Mouse (Mus musculus): Measurements from ENCODE around the gene Cd2. TPM values are rescaled to one million over a fixed set of nuclear protein-coding genes. Genes with fewer than 3 reads are reported as not detected.

Cd2 gene
- polyA plus RNA-seq, 1 experiment = not detected

DNA sequence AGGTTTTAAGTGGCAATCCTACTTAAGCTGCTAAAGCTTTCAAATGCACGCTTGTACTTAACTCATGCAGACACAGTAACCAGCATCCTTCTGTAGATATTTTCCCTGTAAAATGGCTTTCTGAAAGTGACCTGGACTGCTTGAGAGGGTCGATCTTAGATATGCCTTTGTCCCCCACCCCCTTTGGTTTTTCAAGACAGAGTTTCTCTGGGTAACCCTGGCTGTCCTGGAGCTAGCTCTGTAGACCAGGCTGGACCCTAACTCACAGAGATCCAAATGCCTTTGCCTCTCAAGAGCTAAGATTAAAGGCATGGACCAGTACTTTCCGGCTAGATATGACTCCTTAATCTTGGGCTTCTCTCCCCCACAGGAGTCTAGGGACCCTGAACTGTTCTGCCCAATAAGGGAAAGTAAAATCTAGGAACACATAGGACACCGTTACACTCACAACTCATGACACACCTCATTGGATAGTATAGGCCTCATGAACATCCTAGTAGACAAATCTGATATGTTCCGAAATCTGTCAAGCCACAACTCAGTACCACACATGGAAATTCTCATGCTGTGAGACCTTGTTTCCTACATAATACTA is 2.6 kb downstream of the Cd2 start:
- TF ChIP-seq CTCF (IDR thresholded peaks at IDR 0.05; ENCODE audit: low read depth, low read length) (no peak), POLR2A (IDR thresholded peaks at IDR 0.05; ENCODE audit: borderline replicate concordance, low read depth, low read length) (no peak)
- Histone ChIP-seq H3K27ac (ENCODE audit: insufficient read depth, low read depth, low read length) (no peak overlapping the region), H3K4me3 (ENCODE audit: insufficient read depth, low read length) (no peak overlapping the region), H3K4me1 (ENCODE audit: control insufficient read depth, insufficient read depth, low read length) (no peaks in the 10 kb centered on the region)

- TF ChIP-seq POLR2A (IDR thresholded peaks at IDR 0.05; ENCODE audit: borderline replicate concordance, low read depth, low read length) (no peak), CTCF (IDR thresholded peaks at IDR 0.05; ENCODE audit: low read depth, low read length) (no peak)
- Histone ChIP-seq H3K27ac (ENCODE audit: insufficient read depth, low read depth, low read length) (no peak overlapping the region), H3K4me1 (ENCODE audit: control insufficient read depth, insufficient read depth, low read length) (no peaks in the 10 kb centered on the region), H3K4me3 (ENCODE audit: insufficient read depth, low read length) (no peak overlapping the region)
Measured at GRCm38 (mm10) chr3:101283869-101284706, 3.7 kb downstream of the Cd2 start.

DNA sequence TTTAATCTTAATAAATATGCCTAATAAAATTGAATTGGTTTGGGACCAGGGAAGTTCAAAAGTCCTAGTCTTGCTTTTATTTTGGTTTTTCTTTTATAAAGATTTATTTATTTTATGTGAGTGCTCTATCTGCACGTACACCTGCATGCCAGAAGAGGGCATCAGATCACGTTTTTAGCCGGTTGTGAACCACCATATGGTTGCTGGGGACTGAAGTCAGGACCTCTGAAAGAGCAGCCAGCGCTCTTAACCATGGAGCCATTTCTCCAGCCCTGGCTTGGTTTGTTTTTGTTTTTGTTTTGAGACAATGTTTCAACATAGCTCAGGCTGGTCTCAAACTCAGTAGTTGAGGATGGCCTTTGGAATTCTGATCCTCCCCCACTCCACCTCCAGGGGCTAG is 4.3 kb downstream of the Cd2 start:
- TF ChIP-seq POLR2A (IDR thresholded peaks at IDR 0.05; ENCODE audit: borderline replicate concordance, low read depth, low read length) (no peak), CTCF (IDR thresholded peaks at IDR 0.05; ENCODE audit: low read depth, low read length) (no peak)
- Histone ChIP-seq H3K4me3 (ENCODE audit: insufficient read depth, low read length) (no peak overlapping the region), H3K27ac (ENCODE audit: insufficient read depth, low read depth, low read length) (no peak overlapping the region), H3K4me1 (ENCODE audit: control insufficient read depth, insufficient read depth, low read length) (no peaks in the 10 kb centered on the region)

GRCm38 (mm10) chr3:101282556-101283180 is 5.1 kb downstream of the Cd2 start:
- H3K4me1 ChIP-seq (ENCODE audit: control insufficient read depth, insufficient read depth, low read length) = no peaks in the 10 kb centered on the region
- TF ChIP-seq CTCF (IDR thresholded peaks at IDR 0.05; ENCODE audit: low read depth, low read length) = no peak
- no peak for TF ChIP-seq POLR2A (IDR thresholded peaks at IDR 0.05; ENCODE audit: borderline replicate concordance, low read depth, low read length)
- H3K27ac ChIP-seq (ENCODE audit: insufficient read depth, low read depth, low read length) = no peak overlapping the region
- H3K4me3 ChIP-seq (ENCODE audit: insufficient read depth, low read length) = no peak overlapping the region

- no peak overlapping the region for H3K4me3 ChIP-seq (ENCODE audit: insufficient read depth, low read length)
- no peak overlapping the region for H3K27ac ChIP-seq (ENCODE audit: insufficient read depth, low read depth, low read length)
- no peaks in the 10 kb centered on the region for H3K4me1 ChIP-seq (ENCODE audit: control insufficient read depth, insufficient read depth, low read length)
- TF ChIP-seq CTCF (IDR thresholded peaks at IDR 0.05; ENCODE audit: low read depth, low read length) (no peak), POLR2A (IDR thresholded peaks at IDR 0.05; ENCODE audit: borderline replicate concordance, low read depth, low read length) (no peak)
Measured at GRCm38 (mm10) chr3:101281841-101282240, 5.9 kb downstream of the Cd2 start.

DNA sequence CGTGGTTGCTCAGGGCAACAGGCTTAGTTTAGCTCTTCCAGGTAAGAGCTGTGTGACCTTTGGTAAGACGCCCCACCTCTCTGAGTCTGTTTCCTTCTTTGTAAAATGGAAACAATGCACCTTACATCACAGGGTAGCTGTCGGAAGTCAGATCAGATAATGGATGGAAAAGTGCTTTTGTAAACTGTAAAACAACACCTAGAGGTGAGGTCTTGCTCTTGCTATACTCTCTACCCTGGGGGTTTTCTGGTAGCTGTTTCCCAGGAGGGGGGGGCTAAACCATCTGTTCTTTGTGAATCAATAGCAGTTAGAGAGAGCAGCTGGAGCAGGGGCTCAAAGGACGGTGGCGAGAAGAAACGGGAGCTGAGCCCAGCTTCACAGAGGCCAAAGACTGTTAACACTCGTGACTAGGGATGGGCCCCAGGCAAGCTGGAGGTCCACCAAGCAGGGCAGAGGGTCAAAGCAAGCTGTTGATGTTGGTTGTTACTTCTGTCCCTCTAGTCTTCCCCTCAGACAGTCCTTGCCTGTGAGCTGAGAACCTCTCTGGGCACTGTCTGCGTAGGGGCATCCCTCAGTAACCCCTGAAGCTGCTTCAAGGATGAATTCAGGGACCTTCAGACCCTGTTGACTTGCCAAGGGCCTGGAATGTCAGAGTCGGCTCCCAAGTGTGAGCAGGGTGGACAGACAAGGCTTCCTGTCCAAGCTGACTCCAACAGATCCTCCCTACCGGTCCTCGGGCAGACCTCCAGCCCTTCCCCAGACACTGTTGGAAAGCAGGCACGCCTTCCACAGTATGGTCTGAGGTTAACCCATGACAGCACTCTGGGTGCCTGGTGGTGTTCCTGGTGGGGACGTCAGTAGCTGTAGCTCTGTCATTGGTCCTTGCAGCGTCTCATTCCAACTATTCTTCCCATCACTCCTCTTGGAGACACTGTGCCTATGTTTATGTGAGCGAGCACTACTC is 7.1 kb downstream of the Cd2 start:
- no peak overlapping the region for H3K27ac ChIP-seq (ENCODE audit: insufficient read depth, low read depth, low read length)
- no peak overlapping the region for H3K4me3 ChIP-seq (ENCODE audit: insufficient read depth, low read length)
- no peak for TF ChIP-seq CTCF (IDR thresholded peaks at IDR 0.05; ENCODE audit: low read depth, low read length)
- H3K4me1 ChIP-seq (ENCODE audit: control insufficient read depth, insufficient read depth, low read length) = no peaks in the 10 kb centered on the region

GRCm38 (mm10) chr3:101279561-101279960 is 8.2 kb downstream of the Cd2 start:
- H3K27ac ChIP-seq (ENCODE audit: insufficient read depth, low read depth, low read length) = no peak overlapping the region
- TF ChIP-seq POLR2A (IDR thresholded peaks at IDR 0.05; ENCODE audit: borderline replicate concordance, low read depth, low read length) = no peak
- TF ChIP-seq CTCF (IDR thresholded peaks at IDR 0.05; ENCODE audit: low read depth, low read length) = no peak
- H3K4me3 ChIP-seq (ENCODE audit: insufficient read depth, low read length) = no peak overlapping the region
- no peaks in the 10 kb centered on the region for H3K4me1 ChIP-seq (ENCODE audit: control insufficient read depth, insufficient read depth, low read length)

DNA sequence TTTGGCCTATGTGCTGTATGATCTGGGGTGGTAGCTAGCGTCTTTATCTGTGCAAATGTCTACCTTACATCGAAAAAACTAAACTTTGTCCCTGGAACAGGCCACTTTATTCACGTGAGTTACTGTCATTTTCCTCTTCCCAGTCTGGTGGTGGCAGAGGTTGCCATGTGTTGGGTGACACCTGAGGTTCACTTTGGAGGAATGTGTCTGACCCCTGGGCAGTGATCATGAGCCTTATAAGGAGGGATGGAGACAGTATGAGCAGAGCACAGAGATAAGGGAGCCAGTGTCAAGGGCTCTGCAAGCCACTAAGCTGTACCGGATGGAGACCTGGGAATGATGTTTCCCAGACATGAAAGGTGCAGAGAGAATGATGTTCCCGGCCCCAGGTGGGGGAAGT is 9.3 kb downstream of the Cd2 start:
- H3K4me1 ChIP-seq (ENCODE audit: control insufficient read depth, insufficient read depth, low read length) = no peaks in the 10 kb centered on the region
- no peak overlapping the region for H3K27ac ChIP-seq (ENCODE audit: insufficient read depth, low read depth, low read length)
- no peak overlapping the region for H3K4me3 ChIP-seq (ENCODE audit: insufficient read depth, low read length)
- TF ChIP-seq POLR2A (IDR thresholded peaks at IDR 0.05; ENCODE audit: borderline replicate concordance, low read depth, low read length) = no peak
- no peak for TF ChIP-seq CTCF (IDR thresholded peaks at IDR 0.05; ENCODE audit: low read depth, low read length)

- no peak overlapping the region for H3K4me3 ChIP-seq (ENCODE audit: insufficient read depth, low read length)
- H3K27ac ChIP-seq (ENCODE audit: insufficient read depth, low read depth, low read length) = no peak overlapping the region
- H3K4me1 ChIP-seq (ENCODE audit: control insufficient read depth, insufficient read depth, low read length) = no peaks in the 10 kb centered on the region
- no peak for TF ChIP-seq POLR2A (IDR thresholded peaks at IDR 0.05; ENCODE audit: borderline replicate concordance, low read depth, low read length)
- no peak for TF ChIP-seq CTCF (IDR thresholded peaks at IDR 0.05; ENCODE audit: low read depth, low read length)
Measured at GRCm38 (mm10) chr3:101277830-101278229, 9.9 kb downstream of the Cd2 start.
